Mouse (Mus musculus) lung, postnatal 0 days (tissue): ENCODE measurements around the gene Shisa8.

Experiments
- CTCF ChIP-seq: IDR thresholded peaks from 2 replicates; pipeline ENCODE4 v1.5.1; 2016; ENCODE audit warnings: antibody characterized with exemption, mild to moderate bottlenecking
- EP300 ChIP-seq: IDR thresholded peaks from 2 replicates; pipeline ENCODE4 v1.6.1; 2016; ENCODE audit warnings: antibody characterized with exemption, mild to moderate bottlenecking, control low read depth

DNA sequence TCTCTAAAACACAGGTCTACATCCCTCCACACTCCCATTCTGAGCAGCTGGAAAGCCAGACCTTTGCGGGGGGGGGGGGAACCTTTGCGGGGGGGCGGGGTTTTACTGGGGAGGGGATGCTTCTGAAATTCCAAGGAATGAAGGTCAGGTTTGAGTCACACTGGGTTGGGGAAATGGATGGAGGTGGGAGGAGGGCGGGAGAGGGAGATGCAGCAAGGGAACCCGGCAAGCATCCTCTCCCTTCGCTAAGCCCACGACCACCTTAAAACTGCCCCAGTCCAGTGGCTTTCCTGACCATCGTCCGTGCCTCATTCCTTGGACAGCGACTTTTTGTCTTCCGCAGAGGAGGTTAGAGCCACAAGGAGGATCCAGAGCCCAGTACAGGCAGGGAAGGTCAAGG lies 1.3 kb downstream of the Shisa8 start:
- TF ChIP-seq CTCF (no peak), EP300 (no peak)
